Mouse (Mus musculus): ENCODE results near the gene Ralb.

GRCm38 (mm10) chr1:119550064-119550463 lies 45.5 kb upstream of the Ralb start:
- TF ChIP-seq EP300 (IDR thresholded peaks at IDR 0.05) (no peak), CTCF (IDR thresholded peaks at IDR 0.05) (no peak)
